Mouse (Mus musculus) small intestine, adult 2 months (tissue): ENCODE measurements around the gene Mrln. TPM values are rescaled to one million over a fixed set of nuclear protein-coding genes. Genes with fewer than 3 reads are reported as not detected.
"Not testable (repeated sequence)": the region's sequence is repeated elsewhere in the genome, so short reads cannot be mapped to it uniquely, and the experiment has no call there.

Experiments used
- H3K27ac ChIP-seq: fragments of 200-500 bp; 2 replicates; pipeline ENCODE4 v1.5.1; 2012; ENCODE audit warnings: low read depth, low read length, control low read depth, inconsistent platforms; ENCODE audit not compliant: insufficient read depth
- H3K27me3 ChIP-seq: fragments of 200-500 bp; 2 replicates; pipeline ENCODE4 v1.6.1; 2012; ENCODE audit warnings: mild to moderate bottlenecking, moderate library complexity, low read length, inconsistent platforms; ENCODE audit not compliant: control insufficient read depth, insufficient read depth
- H3K36me3 ChIP-seq: fragments of 200-500 bp; 2 replicates; pipeline ENCODE4 v1.6.1; 2012; ENCODE audit warnings: mild to moderate bottlenecking, low read length, control low read depth, inconsistent platforms; ENCODE audit not compliant: control insufficient read depth, insufficient read depth
- H3K4me1 ChIP-seq: fragments of 200-500 bp; 2 replicates; pipeline ENCODE4 v1.6.1; 2012; ENCODE audit warnings: low read length, inconsistent platforms, mixed read lengths; ENCODE audit not compliant: control insufficient read depth, insufficient read depth, insufficient read length
- H3K4me3 ChIP-seq: fragments of 200-500 bp; 2 replicates; pipeline ENCODE4 v1.5.1; 2012; ENCODE audit warnings: low read depth, mild to moderate bottlenecking, control low read depth, inconsistent platforms, low read length, moderate library complexity
- CTCF ChIP-seq: fragments of 200-500 bp; IDR thresholded peaks from 2 replicates; pipeline ENCODE4 v1.5.1; 2012; ENCODE audit warnings: low read depth, mild to moderate bottlenecking, control low read depth, inconsistent platforms, low read length, moderate library complexity, mixed read lengths; ENCODE audit not compliant: insufficient replicate concordance, insufficient read length; ENCODE audit errors: extremely low read depth
- POLR2A ChIP-seq: fragments of 200-500 bp; IDR thresholded peaks from 2 replicates; pipeline ENCODE4 v1.6.1; 2012; ENCODE audit warnings: low read depth, mild to moderate bottlenecking, control low read depth, inconsistent platforms, low read length, moderate library complexity
- WGBS: fragments of 180-500 bp; shearing (Covaris S2); methylation state at CpG from one replicate; pipeline ENCODE4 v1.1.7; 2018; 5-methylcytosine and 5-hydroxymethylcytosine counted together
- polyA plus RNA-seq: library from polyadenylated mRNA; depleted of rRNA; stranded (reverse); fragments of >200 nt; gene quantifications from 2 replicates; pipeline ENCODE4 v1.2.3, GENCODE M21; 2012

The Mrln gene
- polyA plus RNA-seq, 1 experiment = not detected

- no peak overlapping the region for H3K27ac ChIP-seq
- H3K4me3 ChIP-seq = no peak overlapping the region
- H3K27me3 ChIP-seq = no peaks in the 10 kb centered on the region
- no peaks in the 10 kb centered on the region for H3K36me3 ChIP-seq
- 81% methylated on average over 12 of the region's 12 CpGs for WGBS
- TF ChIP-seq POLR2A = no peak
- TF ChIP-seq CTCF = no peak
- peaks cover 6% of the 10 kb centered on the region; the same call in 1 of the 2 replicates for H3K4me1 ChIP-seq
Observed at GRCm38 (mm10) chr10:70200889-70201500, 3.5 kb upstream of the Mrln start.

- 30% methylated on average over 9 of the region's 9 CpGs for WGBS
- Histone ChIP-seq H3K27me3 (no peaks in the 10 kb centered on the region), H3K27ac (no peak overlapping the region), H3K36me3 (no peaks in the 10 kb centered on the region), H3K4me1 (no peaks in the 10 kb centered on the region), H3K4me3 (no peak overlapping the region)
- TF ChIP-seq POLR2A (no peak), CTCF (no peak)
Observed at GRCm38 (mm10) chr10:70211281-70211680, 6.8 kb downstream of the Mrln start.

- Histone ChIP-seq H3K27me3 (no peaks in the 10 kb centered on the region), H3K4me1 (peaks cover 2% of the 10 kb centered on the region; the same call in 1 of the 2 replicates), H3K36me3 (no peaks in the 10 kb centered on the region), H3K4me3 (no peak overlapping the region), H3K27ac (no peak overlapping the region)
- TF ChIP-seq CTCF = no peak
- TF ChIP-seq POLR2A = no peak
- WGBS = 83% methylated on average over 5 of the region's 5 CpGs
Observed at GRCm38 (mm10) chr10:70220971-70221370, 16.5 kb downstream of the Mrln start.

- WGBS = 89% methylated on average over 8 of the region's 8 CpGs
- H3K36me3 ChIP-seq, H3K27me3 ChIP-seq, H3K4me3 ChIP-seq, H3K4me1 ChIP-seq, H3K27ac ChIP-seq: not testable (repeated sequence)
Observed at GRCm38 (mm10) chr10:70222231-70222630, 17.8 kb downstream of the Mrln start.

- peaks cover 2% of the 10 kb centered on the region; the same call in 1 of the 2 replicates for H3K4me1 ChIP-seq
- no peak overlapping the region for H3K4me3 ChIP-seq
- no peak for TF ChIP-seq CTCF
- no peak for TF ChIP-seq POLR2A
- no peaks in the 10 kb centered on the region for H3K27me3 ChIP-seq
- no peak overlapping the region for H3K27ac ChIP-seq
- no peaks in the 10 kb centered on the region for H3K36me3 ChIP-seq
- WGBS = 61% methylated on average over 6 of the region's 6 CpGs
Observed at GRCm38 (mm10) chr10:70224571-70224970, 20.1 kb downstream of the Mrln start.

GRCm38 (mm10) chr10:70225760-70226159, 21.3 kb downstream of the Mrln start:
- Histone ChIP-seq H3K4me3 (no peak overlapping the region), H3K27me3 (no peaks in the 10 kb centered on the region), H3K27ac (peak overlapping the region; percentile 21; the same call in 1 of the 2 replicates), H3K4me1 (peaks cover 2% of the 10 kb centered on the region; the same call in 1 of the 2 replicates), H3K36me3 (no peaks in the 10 kb centered on the region)
- WGBS = 68% methylated on average over 6 of the region's 6 CpGs
- TF ChIP-seq POLR2A (no peak), CTCF (no peak)

- H3K36me3 ChIP-seq = no peaks in the 10 kb centered on the region
- no peak for TF ChIP-seq POLR2A
- TF ChIP-seq CTCF = no peak
- H3K4me1 ChIP-seq = peaks cover 2% of the 10 kb centered on the region; the same call in 1 of the 2 replicates
- no peaks in the 10 kb centered on the region for H3K27me3 ChIP-seq
- no peak overlapping the region for H3K27ac ChIP-seq
- no peak overlapping the region for H3K4me3 ChIP-seq
Observed at GRCm38 (mm10) chr10:70226608-70227007, 22.1 kb downstream of the Mrln start.

- peaks cover 2% of the 10 kb centered on the region; the same call in 1 of the 2 replicates for H3K4me1 ChIP-seq
- WGBS = 81% methylated on average over 6 of the region's 6 CpGs
Observed at GRCm38 (mm10) chr10:70230352-70230751, 25.9 kb downstream of the Mrln start.

More at GRCm38 (mm10) chr10:70230352-70230751, 25.9 kb downstream of the Mrln start:
- H3K4me3 ChIP-seq = no peak overlapping the region
- no peak overlapping the region for H3K27ac ChIP-seq
- H3K27me3 ChIP-seq = no peaks in the 10 kb centered on the region
- no peaks in the 10 kb centered on the region for H3K36me3 ChIP-seq
- no peak for TF ChIP-seq CTCF
- no peak for TF ChIP-seq POLR2A
